Mouse (Mus musculus) forebrain, embryonic 12.5 days (tissue): Measurements from ENCODE around the gene F5. TPM values are rescaled to one million over a fixed set of nuclear protein-coding genes. Genes with fewer than 3 reads are reported as not detected.
"Not testable (repeated sequence)": the region's sequence is repeated elsewhere in the genome, so short reads cannot be mapped to it uniquely, and the experiment has no call there.

Source experiments
- ATAC-seq: fragments of 200-750 bp; cut with Nextera tagmentation; 2 replicates; pipeline ENCODE4 v1.8.0; 2017; ENCODE audit warnings: moderate TSS enrichment; ENCODE audit not compliant: low FRiP score
- H3K27ac ChIP-seq: fragments of 300-500 bp; sonication (generic); 2 replicates; pipeline ENCODE4 v1.5.1; 2016; ENCODE audit warnings: mild to moderate bottlenecking
- H3K27me3 ChIP-seq: fragments of 300-500 bp; sonication (generic); 2 replicates; pipeline ENCODE4 v1.6.1; 2016; ENCODE audit warnings: mild to moderate bottlenecking
- H3K36me3 ChIP-seq: fragments of 300-500 bp; sonication (generic); replicated peaks from 2 replicates; pipeline ENCODE4 v1.6.1; 2016; ENCODE audit warnings: mild to moderate bottlenecking
- H3K4me1 ChIP-seq: fragments of 300-500 bp; sonication (generic); 2 replicates; pipeline ENCODE4 v1.6.1; 2016
- H3K4me2 ChIP-seq: fragments of 300-500 bp; sonication (generic); 2 replicates; pipeline ENCODE4 v1.6.1; 2016; ENCODE audit warnings: mild to moderate bottlenecking, moderate library complexity
- H3K4me3 ChIP-seq: fragments of 300-500 bp; sonication (generic); replicated peaks from 2 replicates; pipeline ENCODE4 v1.5.1; 2016; ENCODE audit warnings: mild to moderate bottlenecking
- H3K9ac ChIP-seq: fragments of 300-500 bp; sonication (generic); 2 replicates; pipeline ENCODE4 v1.6.1; 2016; ENCODE audit warnings: mild to moderate bottlenecking
- H3K9me3 ChIP-seq: fragments of 300-500 bp; sonication (generic); 2 replicates; pipeline ENCODE4 v1.6.1; 2016
- WGBS: fragments of 180-500 bp; shearing (Covaris S2); methylation state at CpG from one replicate; pipeline ENCODE4 v1.1.7; 2016; 5-methylcytosine and 5-hydroxymethylcytosine counted together
- polyA plus RNA-seq: library from polyadenylated mRNA; unstranded; fragments of >200 nt; fragmentation: Nextera tagmentation; extraction: Ambion mirVana; gene quantifications from 2 replicates; pipeline ENCODE4 v1.2.1, GENCODE M21; 2016

The F5 gene
- polyA plus RNA-seq, 1 experiment from 2014 or later, result 0.18 TPM

DNA sequence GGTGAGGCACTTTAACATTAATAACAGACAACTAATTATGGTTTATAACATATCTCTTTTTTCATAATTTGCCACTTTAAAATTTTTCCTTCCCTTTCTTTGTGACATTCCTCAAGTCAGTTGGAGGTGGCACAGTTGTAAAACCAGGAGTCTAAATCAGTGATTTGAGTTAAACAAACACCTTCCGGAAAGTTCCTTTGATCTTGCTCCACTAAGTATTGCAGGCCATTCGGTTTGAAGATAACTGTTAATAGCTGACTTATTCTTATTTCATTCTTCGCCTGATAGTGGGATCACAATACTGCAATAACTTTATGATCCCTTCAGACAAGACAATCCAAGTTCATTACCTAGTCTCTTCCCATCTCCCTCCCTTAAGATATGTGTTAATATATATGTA, 63.5 kb downstream of the F5 start:
- H3K4me2 ChIP-seq, result no peak overlapping the region
- no peak for ATAC-seq
- no peaks in the 10 kb centered on the region for H3K36me3 ChIP-seq
- no peaks in the 10 kb centered on the region for H3K9me3 ChIP-seq
- no peak overlapping the region for H3K9ac ChIP-seq
- 87% methylated on average over 3 of the region's 3 CpGs for WGBS
- no peak overlapping the region for H3K27ac ChIP-seq
- H3K4me1 ChIP-seq, result peaks cover 3% of the 10 kb centered on the region; the same call in 1 of the 2 replicates
- H3K4me3 ChIP-seq, result no peak overlapping the region
- H3K27me3 ChIP-seq, result no peaks in the 10 kb centered on the region

DNA sequence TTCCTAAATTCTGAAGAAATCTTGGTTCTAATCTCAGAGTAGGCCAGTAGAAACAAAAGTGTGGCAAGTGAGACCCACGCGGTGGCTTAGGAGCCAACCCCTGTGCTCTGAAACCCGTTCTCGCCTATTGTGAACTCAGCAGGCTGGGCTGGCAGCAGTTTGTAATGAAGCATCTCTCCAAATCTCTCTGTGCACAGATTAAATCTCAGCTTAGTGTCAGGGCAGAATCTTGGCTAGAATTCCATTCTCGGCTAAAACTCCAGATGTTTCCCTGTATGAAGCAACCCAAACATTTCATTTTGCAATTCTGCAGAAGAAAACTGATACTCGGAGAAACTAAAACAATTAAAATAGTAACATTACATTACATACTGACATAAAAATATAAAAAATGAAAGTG, 63.9 kb downstream of the F5 start:
- Histone ChIP-seq H3K9ac (no peak overlapping the region), H3K9me3 (no peaks in the 10 kb centered on the region), H3K27ac (no peak overlapping the region), H3K27me3 (no peaks in the 10 kb centered on the region), H3K4me3 (no peak overlapping the region), H3K4me1 (peaks cover 3% of the 10 kb centered on the region; the same call in 1 of the 2 replicates), H3K36me3 (no peaks in the 10 kb centered on the region), H3K4me2 (no peak overlapping the region)
- 85% methylated on average over 6 of the region's 6 CpGs for WGBS
- no peak for ATAC-seq

DNA sequence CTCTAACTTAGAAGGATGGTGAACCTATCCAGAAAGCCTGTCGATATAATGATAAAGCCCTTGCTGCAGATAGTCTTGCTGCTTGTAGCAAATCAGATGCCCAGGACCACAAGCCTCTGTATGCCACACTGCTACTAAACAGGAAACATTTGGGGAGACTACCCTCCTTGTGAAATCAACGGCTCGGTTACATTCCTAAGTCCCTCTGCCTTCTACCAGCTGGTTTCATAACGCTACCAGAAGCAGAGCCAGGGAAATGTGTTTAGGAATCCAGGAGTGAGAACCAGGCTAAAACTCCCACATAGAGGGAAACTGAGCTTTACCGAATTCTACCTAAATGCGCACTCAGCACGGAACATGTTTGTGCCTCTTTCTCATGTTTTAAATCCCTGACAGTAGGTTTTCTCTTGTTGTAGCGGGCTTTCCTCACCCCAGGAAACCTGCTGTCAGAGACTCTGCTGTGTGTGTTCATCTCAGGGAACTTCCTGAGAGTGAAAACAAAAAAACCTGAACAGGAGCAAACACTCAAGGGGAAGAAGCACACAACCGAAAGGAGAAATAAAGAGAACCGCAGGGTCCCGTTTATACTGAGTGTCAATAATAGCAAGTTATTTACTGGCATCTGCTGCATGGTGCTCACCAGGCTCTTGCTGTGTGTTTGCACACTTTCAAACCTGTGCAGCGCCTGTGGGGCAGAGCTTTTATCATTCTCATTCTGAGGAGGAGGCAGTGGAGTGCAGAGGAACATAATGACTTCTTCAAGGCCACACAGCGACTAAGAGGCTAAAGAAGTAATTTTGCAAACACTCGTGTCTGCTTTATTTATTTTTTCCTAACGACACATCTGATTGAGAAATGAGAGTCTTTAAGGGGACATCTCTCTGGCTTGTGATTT, 66.4 kb downstream of the F5 start:
- Histone ChIP-seq H3K9me3 (no peaks in the 10 kb centered on the region), H3K4me2 (no peak overlapping the region), H3K4me3 (no peak overlapping the region), H3K9ac (no peak overlapping the region), H3K36me3 (no peaks in the 10 kb centered on the region), H3K4me1 (peaks cover 3% of the 10 kb centered on the region; the same call in 1 of the 2 replicates), H3K27ac (no peak overlapping the region), H3K27me3 (no peaks in the 10 kb centered on the region)
- 34% methylated on average over 15 of the region's 15 CpGs for WGBS
- no peak for ATAC-seq

DNA sequence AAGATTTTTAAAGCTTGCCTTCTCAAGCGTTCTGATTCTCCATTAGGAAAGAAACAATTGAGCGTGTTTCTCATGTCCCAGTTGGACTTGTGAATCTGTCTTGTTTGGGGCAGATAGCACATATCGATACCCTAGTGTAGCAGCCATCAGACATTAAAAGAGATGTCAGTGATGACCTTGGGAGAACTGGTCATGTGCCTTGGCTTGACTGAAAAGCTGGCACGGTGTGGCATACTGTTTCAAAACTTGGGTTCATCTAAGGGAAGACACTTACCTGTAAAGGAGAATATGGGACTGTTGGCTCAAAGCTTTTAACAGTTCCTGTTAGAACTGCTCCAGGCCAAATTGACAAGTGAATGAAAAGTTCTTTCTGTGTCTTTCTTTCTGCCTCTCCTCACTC, 68.6 kb downstream of the F5 start:
- no peak overlapping the region for H3K4me2 ChIP-seq
- ATAC-seq, result no peak
- H3K4me3 ChIP-seq, result no peak overlapping the region
- no peak overlapping the region for H3K27ac ChIP-seq
- H3K9me3 ChIP-seq, result no peaks in the 10 kb centered on the region
- no peak overlapping the region for H3K9ac ChIP-seq
- no peaks in the 10 kb centered on the region for H3K36me3 ChIP-seq
- 75% methylated on average over 4 of the region's 4 CpGs for WGBS
- H3K4me1 ChIP-seq, result no peaks in the 10 kb centered on the region; the same call in 1 of the 2 replicates
- no peaks in the 10 kb centered on the region for H3K27me3 ChIP-seq

- Histone ChIP-seq H3K4me3 (no peak overlapping the region), H3K4me1 (no peaks in the 10 kb centered on the region; the same call in 1 of the 2 replicates), H3K27ac (no peak overlapping the region), H3K4me2 (no peak overlapping the region), H3K27me3 (no peaks in the 10 kb centered on the region), H3K9ac (no peak overlapping the region), H3K36me3 (no peaks in the 10 kb centered on the region), H3K9me3 (no peaks in the 10 kb centered on the region)
- ATAC-seq, result no peak
These were observed 71.5 kb downstream of the F5 start for GRCm38 (mm10) chr1:164223089-164223488.

GRCm38 (mm10) chr1:164231937-164232570, 80.4 kb downstream of the F5 start:
- not testable (repeated sequence) for H3K27ac ChIP-seq, H3K4me1 ChIP-seq, H3K4me3 ChIP-seq, H3K9ac ChIP-seq, H3K9me3 ChIP-seq, ATAC-seq, H3K4me2 ChIP-seq, H3K36me3 ChIP-seq, H3K27me3 ChIP-seq
- 84% methylated on average over 3 of the region's 4 CpGs for WGBS

GRCm38 (mm10) chr1:164233447-164233846, 81.8 kb downstream of the F5 start:
- Histone ChIP-seq H3K4me1 (no peaks in the 10 kb centered on the region), H3K9me3 (no peaks in the 10 kb centered on the region), H3K27me3 (no peaks in the 10 kb centered on the region), H3K36me3 (no peaks in the 10 kb centered on the region), H3K4me2 (no peak overlapping the region), H3K4me3 (no peak overlapping the region), H3K27ac (no peak overlapping the region), H3K9ac (no peak overlapping the region)
- 86% methylated on average over 1 of the region's 1 CpGs for WGBS
- ATAC-seq, result no peak

- Histone ChIP-seq H3K27ac (no peak overlapping the region), H3K36me3 (no peaks in the 10 kb centered on the region), H3K27me3 (no peaks in the 10 kb centered on the region), H3K9me3 (no peaks in the 10 kb centered on the region), H3K4me3 (no peak overlapping the region), H3K9ac (no peak overlapping the region), H3K4me2 (no peak overlapping the region), H3K4me1 (no peaks in the 10 kb centered on the region)
- 66% methylated on average over 7 of the region's 7 CpGs for WGBS
- ATAC-seq, result no peak
These were observed 83.4 kb downstream of the F5 start for GRCm38 (mm10) chr1:164235078-164235477.

GRCm38 (mm10) chr1:164236078-164236477, 84.4 kb downstream of the F5 start:
- Histone ChIP-seq H3K27me3 (no peaks in the 10 kb centered on the region), H3K4me2 (no peak overlapping the region), H3K27ac (no peak overlapping the region), H3K4me3 (no peak overlapping the region), H3K9ac (no peak overlapping the region), H3K4me1 (no peaks in the 10 kb centered on the region), H3K9me3 (no peaks in the 10 kb centered on the region), H3K36me3 (no peaks in the 10 kb centered on the region)
- no peak for ATAC-seq
- 68% methylated on average over 7 of the region's 7 CpGs for WGBS

GRCm38 (mm10) chr1:164241494-164241893, 89.9 kb downstream of the F5 start:
- 79% methylated on average over 2 of the region's 2 CpGs for WGBS
- Histone ChIP-seq H3K36me3 (no peaks in the 10 kb centered on the region), H3K4me3 (no peak overlapping the region), H3K9me3 (no peaks in the 10 kb centered on the region), H3K27me3 (no peaks in the 10 kb centered on the region), H3K27ac (no peak overlapping the region), H3K9ac (no peak overlapping the region), H3K4me1 (no peaks in the 10 kb centered on the region), H3K4me2 (no peak overlapping the region)
- ATAC-seq, result no peak

GRCm38 (mm10) chr1:164242809-164243208, 91.2 kb downstream of the F5 start:
- H3K27ac ChIP-seq, result no peak overlapping the region
- WGBS, result 70% methylated on average over 8 of the region's 8 CpGs
- ATAC-seq, result no peak

DNA sequence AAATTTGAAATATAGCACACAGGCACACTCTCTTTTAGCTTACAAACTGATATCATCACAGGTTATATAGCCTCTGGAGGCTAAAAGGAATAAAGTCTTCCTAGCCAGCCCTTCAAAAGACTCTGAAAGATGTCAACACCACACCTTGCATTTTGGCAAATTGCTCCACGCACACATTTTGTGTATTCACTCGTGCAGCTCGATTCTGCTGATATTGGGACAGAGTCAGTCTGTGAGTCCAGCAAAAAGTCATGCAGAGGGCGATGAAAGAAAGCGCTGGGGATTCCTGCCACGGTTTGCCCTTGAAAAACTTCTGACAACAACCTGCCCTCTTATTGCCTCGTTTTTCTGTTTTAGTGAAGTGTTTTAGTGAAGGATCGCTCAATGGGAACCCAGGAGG, 95.8 kb downstream of the F5 start:
- ATAC-seq, result no peak
- H3K36me3 ChIP-seq, result no peaks in the 10 kb centered on the region
- 31% methylated on average over 8 of the region's 8 CpGs for WGBS
- H3K4me2 ChIP-seq, result peak overlapping the region; percentile 80; the same call in 1 of the 2 replicates
- peak overlapping the region; percentile 79; the same call in 1 of the 2 replicates for H3K4me3 ChIP-seq
- H3K27me3 ChIP-seq, result 0 out of 2 replicates have a peak, but pooled peaks cover 8% of the 10 kb centered on the region
- H3K27ac ChIP-seq, result no peak overlapping the region
- H3K4me1 ChIP-seq, result peaks cover 24% of the 10 kb centered on the region
- H3K9ac ChIP-seq, result peak overlapping the region; percentile 29; the same call in 1 of the 2 replicates
- H3K9me3 ChIP-seq, result no peaks in the 10 kb centered on the region

More at GRCm38 (mm10) chr1:164242809-164243208, 91.2 kb downstream of the F5 start:
- Histone ChIP-seq H3K9me3 (no peaks in the 10 kb centered on the region), H3K4me1 (peaks cover 3% of the 10 kb centered on the region), H3K4me2 (no peak overlapping the region), H3K4me3 (no peak overlapping the region), H3K36me3 (no peaks in the 10 kb centered on the region), H3K9ac (no peak overlapping the region), H3K27me3 (no peaks in the 10 kb centered on the region)
